Mouse (Mus musculus) limb, embryonic 13.5 days (tissue): ENCODE results near the gene Aifm3. TPM values are rescaled to one million over a fixed set of nuclear protein-coding genes. Genes with fewer than 3 reads are reported as not detected.

Source experiments
- ATAC-seq: fragments of 200-750 bp; cut with Nextera tagmentation; 2 replicates; pipeline ENCODE4 v1.8.0; 2017; ENCODE audit warnings: low read depth, moderate number of reproducible peaks, moderate TSS enrichment; ENCODE audit not compliant: low FRiP score
- H3K27ac ChIP-seq: fragments of 300-500 bp; sonication (generic); 2 replicates; pipeline ENCODE4 v1.5.1; 2015; ENCODE audit warnings: inconsistent platforms, mild to moderate bottlenecking, moderate library complexity
- H3K27me3 ChIP-seq: fragments of 300-500 bp; sonication (generic); 2 replicates; pipeline ENCODE4 v1.6.1; 2015; ENCODE audit warnings: mild to moderate bottlenecking, inconsistent platforms
- H3K36me3 ChIP-seq: fragments of 300-500 bp; sonication (generic); 2 replicates; pipeline ENCODE4 v1.6.1; 2015; ENCODE audit warnings: inconsistent platforms, mild to moderate bottlenecking, moderate library complexity
- H3K4me1 ChIP-seq: fragments of 300-500 bp; sonication (generic); 2 replicates; pipeline ENCODE4 v1.6.1; 2015; ENCODE audit warnings: inconsistent platforms
- H3K4me2 ChIP-seq: fragments of 300-500 bp; sonication (generic); replicated peaks from 2 replicates; pipeline ENCODE4 v1.6.1; 2015; ENCODE audit warnings: inconsistent platforms, mild to moderate bottlenecking, moderate library complexity
- H3K4me3 ChIP-seq: fragments of 300-500 bp; sonication (generic); 2 replicates; pipeline ENCODE4 v1.5.1; 2015; ENCODE audit warnings: moderate library complexity, mild to moderate bottlenecking, inconsistent platforms
- H3K9ac ChIP-seq: fragments of 300-500 bp; sonication (generic); 2 replicates; pipeline ENCODE4 v1.6.1; 2015; ENCODE audit warnings: mild to moderate bottlenecking, inconsistent platforms
- H3K9me3 ChIP-seq: fragments of 300-500 bp; sonication (generic); 2 replicates; pipeline ENCODE4 v1.6.1; 2016; ENCODE audit warnings: inconsistent platforms
- WGBS: fragments of 180-500 bp; shearing (Covaris S2); methylation state at CpG from one replicate; pipeline ENCODE4 v1.1.7; 2015; 5-methylcytosine and 5-hydroxymethylcytosine counted together
- polyA plus RNA-seq: library from polyadenylated mRNA; unstranded; fragments of >200 nt; fragmentation: Nextera tagmentation; extraction: Ambion mirVana; gene quantifications from 2 replicates; pipeline ENCODE4 v1.2.1, GENCODE M21; 2015

The Aifm3 gene
- 0.52 and 0.83 TPM in 2 replicates for polyA plus RNA-seq

GRCm38 (mm10) chr16:17489469-17490111, at the start of gene Aifm3:
Gene Aifm3, plus strand, starts transcription at chr16:17489611.
- peak within 1 kb of the TSS; percentile 65 for H3K9ac ChIP-seq
- H3K36me3 ChIP-seq = peaks cover 34% of the 10 kb centered on the region
- WGBS = 1% methylated on average over 47 of the region's 47 CpGs
- no peak within 1 kb of the TSS for H3K27ac ChIP-seq
- no peaks in the 10 kb centered on the region for H3K9me3 ChIP-seq
- peaks cover 12% of the 10 kb centered on the region for H3K4me1 ChIP-seq
- peak within 1 kb of the TSS; percentile 50 for H3K4me3 ChIP-seq
- peaks cover 39% of the 10 kb centered on the region for H3K27me3 ChIP-seq
- H3K4me2 ChIP-seq = peak within 1 kb of the TSS; percentile 83
- peak; percentile 68 for ATAC-seq

- Histone ChIP-seq H3K9ac (peak within 1 kb of the TSS; percentile 97), H3K9me3 (no peaks in the 10 kb centered on the region), H3K36me3 (peaks cover 18% of the 10 kb centered on the region), H3K4me2 (peak within 1 kb of the TSS; percentile 94), H3K4me3 (peak within 1 kb of the TSS; percentile 98), H3K4me1 (peaks cover 26% of the 10 kb centered on the region), H3K27ac (peak within 1 kb of the TSS; percentile 97), H3K27me3 (no peaks in the 10 kb centered on the region)
- under 1% methylated on average over 63 of the region's 63 CpGs for WGBS
- peak; percentile 97 for ATAC-seq
Measured at GRCm38 (mm10) chr16:17451541-17452372, 37.7 kb upstream of the Aifm3 start, which contains the start of gene Crkl. Gene Crkl, plus strand, starts transcription at chr16:17451987.

GRCm38 (mm10) chr16:17452373-17452715, 37.1 kb upstream of the Aifm3 start:
- WGBS = 2% methylated on average over 24 of the region's 24 CpGs
- peak overlapping the region; percentile 94 for H3K4me2 ChIP-seq
- ATAC-seq = peak; percentile 51; the same call in 1 of the 2 replicates

GRCm38 (mm10) chr16:17456901-17457300, 32.5 kb upstream of the Aifm3 start:
- peaks cover 23% of the 10 kb centered on the region for H3K4me1 ChIP-seq
- ATAC-seq = no peak
- H3K4me3 ChIP-seq = no peak overlapping the region
- WGBS = 97% methylated on average over 1 of the region's 1 CpGs
- no peak overlapping the region for H3K9ac ChIP-seq
- no peaks in the 10 kb centered on the region for H3K9me3 ChIP-seq
- peaks cover 63% of the 10 kb centered on the region for H3K36me3 ChIP-seq
- no peak overlapping the region for H3K4me2 ChIP-seq
- no peaks in the 10 kb centered on the region for H3K27me3 ChIP-seq
- H3K27ac ChIP-seq = no peak overlapping the region

More at GRCm38 (mm10) chr16:17452373-17452715, 37.1 kb upstream of the Aifm3 start:
- H3K27me3 ChIP-seq = no peaks in the 10 kb centered on the region
- peak overlapping the region; percentile 97 for H3K9ac ChIP-seq
- H3K27ac ChIP-seq = peak overlapping the region; percentile 97
- H3K4me1 ChIP-seq = peaks cover 26% of the 10 kb centered on the region
- no peaks in the 10 kb centered on the region for H3K9me3 ChIP-seq
- H3K36me3 ChIP-seq = peaks cover 24% of the 10 kb centered on the region
- H3K4me3 ChIP-seq = peak overlapping the region; percentile 98

GRCm38 (mm10) chr16:17460254-17460653, 29.2 kb upstream of the Aifm3 start:
- Histone ChIP-seq H3K36me3 (peaks cover 74% of the 10 kb centered on the region), H3K27me3 (no peaks in the 10 kb centered on the region), H3K4me1 (peaks cover 9% of the 10 kb centered on the region), H3K9me3 (no peaks in the 10 kb centered on the region), H3K4me2 (no peak overlapping the region), H3K4me3 (no peak overlapping the region), H3K27ac (no peak overlapping the region), H3K9ac (no peak overlapping the region)
- ATAC-seq = no peak
- 90% methylated on average over 4 of the region's 4 CpGs for WGBS

GRCm38 (mm10) chr16:17461596-17461995, 27.8 kb upstream of the Aifm3 start:
- Histone ChIP-seq H3K27ac (no peak overlapping the region), H3K4me3 (no peak overlapping the region), H3K9ac (no peak overlapping the region), H3K4me2 (no peak overlapping the region), H3K4me1 (0 out of 2 replicates have a peak, but pooled peaks cover under 1% of the 10 kb centered on the region), H3K27me3 (no peaks in the 10 kb centered on the region), H3K9me3 (no peaks in the 10 kb centered on the region), H3K36me3 (peaks cover 62% of the 10 kb centered on the region)
- 82% methylated on average over 1 of the region's 1 CpGs for WGBS
- no peak for ATAC-seq

- 81% methylated on average over 2 of the region's 2 CpGs for WGBS
Measured at GRCm38 (mm10) chr16:17463184-17463583, 26.2 kb upstream of the Aifm3 start.

GRCm38 (mm10) chr16:17466875-17467663, 22.3 kb upstream of the Aifm3 start:
- H3K4me1 ChIP-seq = no peaks in the 10 kb centered on the region
- no peak overlapping the region for H3K27ac ChIP-seq
- no peak overlapping the region for H3K4me2 ChIP-seq
- no peak overlapping the region for H3K9ac ChIP-seq
- no peaks in the 10 kb centered on the region for H3K27me3 ChIP-seq
- H3K9me3 ChIP-seq = no peaks in the 10 kb centered on the region
- WGBS = 92% methylated on average over 4 of the region's 4 CpGs
- H3K4me3 ChIP-seq = no peak overlapping the region
- peaks cover 48% of the 10 kb centered on the region for H3K36me3 ChIP-seq
- no peak for ATAC-seq

More at GRCm38 (mm10) chr16:17463184-17463583, 26.2 kb upstream of the Aifm3 start:
- peaks cover 51% of the 10 kb centered on the region for H3K36me3 ChIP-seq
- no peaks in the 10 kb centered on the region for H3K9me3 ChIP-seq
- no peak overlapping the region for H3K4me3 ChIP-seq
- no peaks in the 10 kb centered on the region for H3K27me3 ChIP-seq
- no peak overlapping the region for H3K4me2 ChIP-seq
- no peak for ATAC-seq
- H3K4me1 ChIP-seq = no peaks in the 10 kb centered on the region
- no peak overlapping the region for H3K9ac ChIP-seq
- H3K27ac ChIP-seq = no peak overlapping the region

GRCm38 (mm10) chr16:17472498-17472897, 16.9 kb upstream of the Aifm3 start:
- H3K4me3 ChIP-seq = no peak overlapping the region
- H3K27ac ChIP-seq = no peak overlapping the region
- no peaks in the 10 kb centered on the region for H3K4me1 ChIP-seq
- peaks cover 68% of the 10 kb centered on the region for H3K36me3 ChIP-seq
- ATAC-seq = no peak
- no peak overlapping the region for H3K4me2 ChIP-seq
- H3K9me3 ChIP-seq = no peaks in the 10 kb centered on the region
- H3K27me3 ChIP-seq = no peaks in the 10 kb centered on the region
- H3K9ac ChIP-seq = no peak overlapping the region
- WGBS = 90% methylated on average over 6 of the region's 6 CpGs

- Histone ChIP-seq H3K27me3 (no peaks in the 10 kb centered on the region), H3K27ac (no peak overlapping the region), H3K9ac (no peak overlapping the region), H3K4me3 (no peak overlapping the region), H3K36me3 (peaks cover 63% of the 10 kb centered on the region), H3K9me3 (no peaks in the 10 kb centered on the region), H3K4me2 (no peak overlapping the region), H3K4me1 (no peaks in the 10 kb centered on the region)
- ATAC-seq = no peak
Measured at GRCm38 (mm10) chr16:17474091-17474490, 15.3 kb upstream of the Aifm3 start.

- H3K4me2 ChIP-seq = no peak overlapping the region
- ATAC-seq = no peak
Measured at GRCm38 (mm10) chr16:17474761-17475160, 14.7 kb upstream of the Aifm3 start.

GRCm38 (mm10) chr16:17475326-17475725, 14.1 kb upstream of the Aifm3 start:
- 96% methylated on average over 4 of the region's 4 CpGs for WGBS
- H3K36me3 ChIP-seq = peaks cover 52% of the 10 kb centered on the region
- ATAC-seq = no peak

More at GRCm38 (mm10) chr16:17474761-17475160, 14.7 kb upstream of the Aifm3 start:
- Histone ChIP-seq H3K27ac (no peak overlapping the region), H3K27me3 (no peaks in the 10 kb centered on the region), H3K9ac (no peak overlapping the region), H3K9me3 (no peaks in the 10 kb centered on the region), H3K36me3 (peaks cover 58% of the 10 kb centered on the region), H3K4me3 (no peak overlapping the region), H3K4me1 (no peaks in the 10 kb centered on the region)
- WGBS = 88% methylated on average over 2 of the region's 2 CpGs

More at GRCm38 (mm10) chr16:17475326-17475725, 14.1 kb upstream of the Aifm3 start:
- H3K9ac ChIP-seq = no peak overlapping the region
- H3K4me2 ChIP-seq = no peak overlapping the region
- no peak overlapping the region for H3K27ac ChIP-seq
- no peaks in the 10 kb centered on the region for H3K4me1 ChIP-seq
- no peaks in the 10 kb centered on the region for H3K9me3 ChIP-seq
- H3K4me3 ChIP-seq = no peak overlapping the region
- H3K27me3 ChIP-seq = no peaks in the 10 kb centered on the region
